Mouse (Mus musculus) large intestine, adult 2 months (tissue): ENCODE results near the gene Olfr459. TPM values are rescaled to one million over a fixed set of nuclear protein-coding genes. Genes with fewer than 3 reads are reported as not detected.

Experiments used
- polyA plus RNA-seq: library from polyadenylated mRNA; depleted of rRNA; stranded (reverse); fragments of >200 nt; gene quantifications from 2 replicates; pipeline ENCODE4 v1.2.3, GENCODE M21; 2012; rRNA removed

Olfr459 gene
- polyA plus RNA-seq, 1 experiment = not detected

Other genes starting within 250 kb of the Olfr459 start
- gene Ephb6, start 169.7 kb downstream of the Olfr459 start, polyA plus RNA-seq = 1.5 and 2.7 TPM in 2 replicates
- gene Trpv6, start 138.8 kb downstream of the Olfr459 start, polyA plus RNA-seq = 0.06 TPM in 1 of 2 replicates, not detected in the other
- gene Trpv5, start 94.4 kb downstream of the Olfr459 start, polyA plus RNA-seq = not detected in 2 replicates
- not detected in 2 replicates for gene Llcfc1, start 90.7 kb downstream of the Olfr459 start, polyA plus RNA-seq
- gene Kel, start 70.8 kb downstream of the Olfr459 start, polyA plus RNA-seq = not detected in 2 replicates
- not detected in 2 replicates for gene Pip, start 72.4 kb upstream of the Olfr459 start, polyA plus RNA-seq
- gene Sval2, start 77.8 kb upstream of the Olfr459 start, polyA plus RNA-seq = not detected in 2 replicates
- 1.6 and 4.9 TPM in 2 replicates for gene Sval1, start 176.5 kb upstream of the Olfr459 start, polyA plus RNA-seq
- not detected in 2 replicates for gene Sval3, start 193.0 kb upstream of the Olfr459 start, polyA plus RNA-seq